Mouse (Mus musculus): ENCODE results near the gene Capn2.

DNA sequence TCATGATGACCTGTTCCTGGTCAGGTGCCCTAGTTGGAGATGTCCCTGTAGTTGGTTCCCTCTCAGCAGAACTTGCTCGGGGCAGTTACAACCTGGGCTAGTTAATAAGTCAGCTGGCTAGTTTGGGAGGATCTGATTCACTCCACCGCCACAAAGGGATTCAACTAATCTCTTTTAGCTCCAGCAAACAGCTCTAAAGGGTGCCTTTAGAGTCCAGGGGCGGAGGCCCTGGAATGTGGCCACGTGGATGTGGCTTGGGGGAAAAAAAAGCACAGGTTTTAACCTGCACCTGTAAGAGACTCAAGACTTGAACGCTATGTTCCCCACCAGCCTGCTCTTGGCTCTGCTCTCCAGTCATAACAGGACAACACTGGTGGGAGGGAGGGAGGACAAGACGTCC, 20.7 kb downstream of the Capn2 start:
- no peak for TF ChIP-seq CTCF (IDR thresholded peaks at IDR 0.05; ENCODE audit: extremely low read depth, insufficient read depth, low read length)
- no peak for TF ChIP-seq POLR2A (IDR thresholded peaks at IDR 0.05; ENCODE audit: extremely low read depth, insufficient read depth, low read length)

Measured in cortical plate, adult 2 months (tissue).